Mouse (Mus musculus) kidney, embryonic 15.5 days (tissue): Measurements from ENCODE around the gene Ifitm10. TPM values are rescaled to one million over a fixed set of nuclear protein-coding genes. Genes with fewer than 3 reads are reported as not detected.

Experiments used
- polyA plus RNA-seq: library from polyadenylated mRNA; unstranded; fragments of >200 nt; fragmentation: Nextera tagmentation; extraction: Ambion mirVana; gene quantifications from 2 replicates; pipeline ENCODE4 v1.2.1, GENCODE M21; 2015

Gene Ifitm10
- polyA plus RNA-seq, 1 experiment from 2014 or later: 2.3 TPM

Other genes starting within 250 kb of the Ifitm10 start
- gene Gm39115, start 237.7 kb downstream of the Ifitm10 start, polyA plus RNA-seq: not detected in 2 replicates
- gene Gm45337, start 229.1 kb downstream of the Ifitm10 start, polyA plus RNA-seq: not detected in 2 replicates
- gene Gm29735, start 216.6 kb downstream of the Ifitm10 start, polyA plus RNA-seq: not detected in 2 replicates
- gene Gm4553, start 208.0 kb downstream of the Ifitm10 start, polyA plus RNA-seq: not detected in 2 replicates
- not detected in 2 replicates for gene Krtap5-2, start 197.7 kb downstream of the Ifitm10 start, polyA plus RNA-seq
- gene Gm10153, start 183.4 kb downstream of the Ifitm10 start, polyA plus RNA-seq: not detected in 2 replicates
- gene Krtap5-3, start 172.4 kb downstream of the Ifitm10 start, polyA plus RNA-seq: not detected in 2 replicates
- not detected in 2 replicates for gene Gm7579, start 161.9 kb downstream of the Ifitm10 start, polyA plus RNA-seq
- gene Krtap5-5, start 143.8 kb downstream of the Ifitm10 start, polyA plus RNA-seq: not detected in 2 replicates
- not detected in 2 replicates for gene Gm40460, start 132.7 kb downstream of the Ifitm10 start, polyA plus RNA-seq
- not detected in 2 replicates for gene Gm2431, start 115.4 kb downstream of the Ifitm10 start, polyA plus RNA-seq
- gene Gm4559, start 99.4 kb downstream of the Ifitm10 start, polyA plus RNA-seq: not detected in 2 replicates
- gene Krtap5-1, start 76.6 kb downstream of the Ifitm10 start, polyA plus RNA-seq: not detected in 2 replicates
- gene Krtap5-4, start 70.2 kb downstream of the Ifitm10 start, polyA plus RNA-seq: not detected in 2 replicates
- 1.2 and 2.5 TPM in 2 replicates for gene Gm49369, start 8.9 kb upstream of the Ifitm10 start, polyA plus RNA-seq
- 294 and 312 TPM in 2 replicates for gene Ctsd, start 14.3 kb upstream of the Ifitm10 start, polyA plus RNA-seq
- 0.62 and 1.3 TPM in 2 replicates for gene Syt8, start 61.1 kb upstream of the Ifitm10 start, polyA plus RNA-seq
- gene Tnni2, start 68.1 kb upstream of the Ifitm10 start, polyA plus RNA-seq: 19.0 and 45.8 TPM in 2 replicates
- 115 and 139 TPM in 2 replicates for gene Lsp1, start 87.1 kb upstream of the Ifitm10 start, polyA plus RNA-seq
- gene Tnnt3, start 125.1 kb upstream of the Ifitm10 start, polyA plus RNA-seq: 23.5 and 46.2 TPM in 2 replicates
- 25.8 and 26.8 TPM in 2 replicates for gene Mrpl23, start 158.9 kb upstream of the Ifitm10 start, polyA plus RNA-seq